Mouse (Mus musculus): ENCODE data around the gene Pitpnc1.

The Pitpnc1 gene

GRCm38 (mm10) chr11:107331425-107331824 is 139.1 kb downstream of the Pitpnc1 start:
- DNase-seq (ENCODE audit: low spot score in 2 of 2) = no peak

GRCm38 (mm10) chr11:107327326-107327725 is 143.2 kb downstream of the Pitpnc1 start:
- no peak for DNase-seq (ENCODE audit: low spot score in 2 of 2)

GRCm38 (mm10) chr11:107325739-107326725 is 144.5 kb downstream of the Pitpnc1 start:
- no peak for DNase-seq (ENCODE audit: low spot score in 2 of 2)

GRCm38 (mm10) chr11:107325226-107325625 is 145.3 kb downstream of the Pitpnc1 start:
- no peak for DNase-seq (ENCODE audit: low spot score in 2 of 2)

- no peak for DNase-seq (ENCODE audit: low spot score in 2 of 2)
Observed at GRCm38 (mm10) chr11:107323173-107323572, 147.3 kb downstream of the Pitpnc1 start.

- no peak for DNase-seq (ENCODE audit: low spot score in 2 of 2)
Observed at GRCm38 (mm10) chr11:107322226-107322625, 148.3 kb downstream of the Pitpnc1 start.

GRCm38 (mm10) chr11:107321819-107322218 is 148.7 kb downstream of the Pitpnc1 start:
- DNase-seq (ENCODE audit: low spot score in 2 of 2) = no peak

- DNase-seq (ENCODE audit: low spot score in 2 of 2) = no peak
Observed at GRCm38 (mm10) chr11:107319861-107320260, 150.6 kb downstream of the Pitpnc1 start.

GRCm38 (mm10) chr11:107317653-107318281 is 152.7 kb downstream of the Pitpnc1 start:
- no peak for DNase-seq (ENCODE audit: low spot score in 2 of 2)

- no peak for DNase-seq (ENCODE audit: low spot score in 2 of 2)
Observed at GRCm38 (mm10) chr11:107315475-107315874, 155.0 kb downstream of the Pitpnc1 start.

- DNase-seq (ENCODE audit: low spot score in 2 of 2) = no peak
Observed at GRCm38 (mm10) chr11:107310338-107311121, 160.0 kb downstream of the Pitpnc1 start.

GRCm38 (mm10) chr11:107306170-107306569 is 164.3 kb downstream of the Pitpnc1 start:
- no peak for DNase-seq (ENCODE audit: low spot score in 2 of 2)

GRCm38 (mm10) chr11:107302141-107302540 is 168.4 kb downstream of the Pitpnc1 start:
- DNase-seq (ENCODE audit: low spot score in 2 of 2) = no peak

- DNase-seq (ENCODE audit: low spot score in 2 of 2) = no peak
Observed at GRCm38 (mm10) chr11:107300235-107300634, 170.3 kb downstream of the Pitpnc1 start.

GRCm38 (mm10) chr11:107299511-107300120 is 170.9 kb downstream of the Pitpnc1 start:
- no peak for DNase-seq (ENCODE audit: low spot score in 2 of 2)

- no peak for DNase-seq (ENCODE audit: low spot score in 2 of 2)
Observed at GRCm38 (mm10) chr11:107296176-107296575, 174.3 kb downstream of the Pitpnc1 start.

- DNase-seq (ENCODE audit: low spot score in 2 of 2) = no peak
Observed at GRCm38 (mm10) chr11:107292036-107292435, 178.5 kb downstream of the Pitpnc1 start.

GRCm38 (mm10) chr11:107288186-107288563 is 182.3 kb downstream of the Pitpnc1 start:
- no peak for DNase-seq (ENCODE audit: low spot score in 2 of 2)

GRCm38 (mm10) chr11:107287215-107288185 is 183.0 kb downstream of the Pitpnc1 start:
- DNase-seq (ENCODE audit: low spot score in 2 of 2) = no peak

- DNase-seq (ENCODE audit: low spot score in 2 of 2) = no peak
Observed at GRCm38 (mm10) chr11:107285731-107286130, 184.8 kb downstream of the Pitpnc1 start.

Data from thymus, postnatal 10 days (tissue).